Mouse (Mus musculus): ENCODE data around the gene Pkig.

GRCm38 (mm10) chr2:163641681-163642080 lies 16.5 kb upstream of the Pkig start:
- no peak for TF ChIP-seq POLR2A (IDR thresholded peaks at IDR 0.05; ENCODE audit: borderline replicate concordance, control insufficient read depth, low read depth, low read length)
- TF ChIP-seq CTCF (IDR thresholded peaks at IDR 0.05; ENCODE audit: control insufficient read depth, insufficient read depth, low read length), result no peak
